Mouse (Mus musculus): ENCODE measurements at regions not wholly inside any gene's neighbourhood (a gene's known extent, or its start where the extent isn't known, plus 50 kb on each side); places are given as distances from the start of the nearest gene placed in this dataset.

DNA sequence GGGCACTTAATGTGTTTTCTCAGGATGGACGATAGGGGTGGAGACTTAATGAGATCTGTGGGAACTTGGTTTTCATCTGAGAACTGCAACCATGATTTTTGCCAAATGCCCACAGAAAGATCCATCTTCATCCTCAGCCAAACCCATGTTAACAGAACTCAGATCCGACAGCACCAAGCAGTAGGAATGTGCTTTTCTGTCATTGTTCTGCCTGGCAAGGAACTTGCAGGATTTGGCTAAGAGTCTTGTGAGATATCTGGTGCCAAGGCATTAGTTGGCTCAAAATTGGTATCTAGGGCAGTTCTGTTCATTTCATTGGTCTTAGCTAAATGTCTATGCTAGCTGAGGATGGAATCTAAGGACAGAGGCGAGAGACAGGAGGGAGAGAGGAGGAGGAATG, 182.7 kb upstream of the Adra1b start:
- no peak for TF ChIP-seq POLR2A (IDR thresholded peaks at IDR 0.05; ENCODE audit: borderline replicate concordance, insufficient read depth, low read length)
- no peak for TF ChIP-seq CTCF (IDR thresholded peaks at IDR 0.05; ENCODE audit: borderline replicate concordance, insufficient read depth, low read depth, low read length)
